Mouse (Mus musculus) neutrophil, adult 83 days (primary cell): ENCODE measurements around the gene Tpp2. TPM values are rescaled to one million over a fixed set of nuclear protein-coding genes. Genes with fewer than 3 reads are reported as not detected.

Source experiments
- total RNA-seq, 2 experiments: library from RNA; stranded (reverse); gene quantifications; one replicate each; pipeline ENCODE4 v1.2.4; 2023

Gene Tpp2
- 10 to 100 TPM; 40.3 to 41.0 TPM for total RNA-seq

DNA sequence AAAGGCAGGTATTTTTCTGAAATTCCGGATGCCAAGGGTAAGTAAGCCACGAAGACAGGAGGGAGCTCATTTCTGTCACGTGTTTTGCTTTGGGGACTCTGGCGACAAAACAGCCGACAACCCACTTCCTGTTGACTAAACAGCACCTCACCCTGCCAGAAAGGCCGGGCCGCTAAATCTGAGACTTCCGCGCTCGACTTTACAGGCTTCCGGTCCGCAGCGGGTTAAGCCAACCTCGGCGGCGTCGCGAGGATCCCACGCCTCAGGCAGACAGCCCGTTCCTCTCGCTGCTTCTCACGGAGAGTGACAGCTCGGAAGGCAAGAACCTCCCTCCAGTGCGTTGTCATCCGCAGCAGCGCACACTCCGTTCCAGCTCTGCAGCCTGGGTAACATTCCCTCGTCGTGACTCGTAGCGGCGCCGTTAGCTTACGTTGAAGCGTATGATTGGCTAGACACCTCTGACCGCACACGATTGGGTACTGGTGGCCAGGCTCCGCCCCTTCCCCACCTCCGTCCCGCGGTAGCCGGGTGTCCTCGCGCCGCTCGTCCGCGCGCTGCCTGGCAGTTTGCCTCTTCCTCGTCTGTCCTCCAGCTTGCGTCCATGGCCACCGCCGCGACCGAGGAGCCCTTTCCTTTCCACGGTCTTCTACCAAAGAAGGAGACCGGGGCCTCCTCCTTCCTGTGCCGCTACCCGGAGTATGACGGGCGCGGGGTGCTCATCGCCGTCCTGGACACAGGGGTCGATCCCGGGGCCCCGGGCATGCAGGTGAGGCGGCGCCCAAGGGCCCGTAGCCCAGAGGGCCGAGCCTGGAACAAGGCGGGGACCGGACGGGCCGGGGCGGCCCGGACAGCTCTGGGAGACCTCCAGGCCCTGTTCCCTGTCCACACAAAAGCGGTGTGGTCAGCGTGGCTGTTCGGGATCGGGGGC lies at the start of gene Tpp2:
TSS of gene Tpp2 (plus strand) at position 160 of the 928 bp plus-strand sequence.

GRCm38 (mm10) chr1:44019934-44020333 lies 86.5 kb downstream of the Tpp2 start, which contains the start of gene Mettl21c:
Gene Mettl21c (minus strand): TSS chr1:44020034.

Other genes starting within 250 kb of the Tpp2 start
- not detected for gene 1500015O10Rik, start 203.0 kb upstream of the Tpp2 start, total RNA-seq
- 10 to 100 TPM; 18.7 to 19.6 TPM for gene Uxs1, start 105.8 kb upstream of the Tpp2 start, total RNA-seq
- gene Mettl21c, start 86.4 kb downstream of the Tpp2 start, total RNA-seq, result not detected
- under 1 TPM in 1 of 2 experiments, not detected in 1; 0.13 TPM for gene Gm8251, start 128.3 kb downstream of the Tpp2 start, total RNA-seq
- 10 to 100 TPM; 11.1 to 14.9 TPM for gene Tex30, start 168.8 kb downstream of the Tpp2 start, total RNA-seq
- 1 to 10 TPM; 6.2 TPM for gene Kdelc1, start 185.2 kb downstream of the Tpp2 start, total RNA-seq
- 1 to 10 TPM; 7.5 to 7.6 TPM for gene Bivm, start 185.3 kb downstream of the Tpp2 start, total RNA-seq
- gene Ercc5, start 214.1 kb downstream of the Tpp2 start, total RNA-seq, result 1 to 10 TPM; 6.8 to 7.7 TPM